Mouse (Mus musculus) heart, postnatal 0 days (tissue): ENCODE results near the gene Mapkapk2. TPM values are rescaled to one million over a fixed set of nuclear protein-coding genes. Genes with fewer than 3 reads are reported as not detected.

Source experiments
- ATAC-seq: fragments of 200-750 bp; cut with Nextera tagmentation; 2 replicates; pipeline ENCODE4 v1.8.0; 2017; ENCODE audit warnings: low read depth, moderate number of reproducible peaks, moderate library complexity; ENCODE audit not compliant: insufficient read depth
- DNase-seq: peaks from one replicate; pipeline ENCODE4 v3.0.0-alpha.2; 2016; ENCODE audit warnings: low spot score
- H3K27ac ChIP-seq: fragments of 300-500 bp; sonication (generic); 2 replicates; pipeline ENCODE4 v1.5.1; 2014; ENCODE audit warnings: low read depth, mild to moderate bottlenecking
- H3K27me3 ChIP-seq: fragments of 300-500 bp; sonication (generic); 2 replicates; pipeline ENCODE4 v1.6.1; 2014; ENCODE audit warnings: low read length, mixed read lengths; ENCODE audit not compliant: control insufficient read depth, insufficient read depth
- H3K36me3 ChIP-seq: fragments of 300-500 bp; sonication (generic); replicated peaks from 2 replicates; pipeline ENCODE4 v1.6.1; 2014; ENCODE audit warnings: low read length, mixed read lengths; ENCODE audit not compliant: control insufficient read depth, insufficient read depth
- H3K4me1 ChIP-seq: fragments of 300-500 bp; sonication (generic); 2 replicates; pipeline ENCODE4 v1.6.1; 2014; ENCODE audit warnings: antibody characterized with exemption; ENCODE audit not compliant: control insufficient read depth, insufficient read depth
- H3K4me2 ChIP-seq: fragments of 300-500 bp; sonication (generic); 2 replicates; pipeline ENCODE4 v1.6.1; 2014; ENCODE audit warnings: low read depth, mild to moderate bottlenecking, low read length, moderate library complexity
- H3K4me3 ChIP-seq: fragments of 300-500 bp; sonication (generic); 2 replicates; pipeline ENCODE4 v1.5.1; 2014; ENCODE audit warnings: low read depth, low read length
- H3K9ac ChIP-seq: fragments of 300-500 bp; sonication (generic); replicated peaks from 2 replicates; pipeline ENCODE4 v1.6.1; 2014; ENCODE audit warnings: low read depth, low read length, mixed read lengths
- H3K9me3 ChIP-seq: fragments of 300-500 bp; sonication (generic); replicated peaks from 2 replicates; pipeline ENCODE4 v1.6.1; 2016; ENCODE audit warnings: low read length; ENCODE audit not compliant: control insufficient read depth
- CTCF ChIP-seq: IDR thresholded peaks from 2 replicates; pipeline ENCODE4 v1.5.1; 2016; ENCODE audit warnings: antibody characterized with exemption, control low read depth, low read depth
- EP300 ChIP-seq: IDR thresholded peaks from 2 replicates; pipeline ENCODE4 v1.6.1; 2016; ENCODE audit warnings: antibody characterized with exemption, low read depth
- WGBS: fragments of 180-500 bp; shearing (Covaris S2); extraction: QIAGEN DNeasy Blood & Tissue Kit; methylation state at CpG from one replicate; pipeline ENCODE4 v1.1.7; 2014; 5-methylcytosine and 5-hydroxymethylcytosine counted together
- polyA plus RNA-seq: library from polyadenylated mRNA; unstranded; fragments of >200 nt; fragmentation: Nextera tagmentation; extraction: Ambion mirVana; gene quantifications from 2 replicates; pipeline ENCODE4 v1.2.1, GENCODE M21; 2015
- total RNA-seq: library from RNA; depleted of rRNA; stranded (reverse); fragments of >200 nt; gene quantifications from 2 replicates; pipeline ENCODE4 v1.2.3, GENCODE M21; 2014; ENCODE audit warnings: low replicate concordance; rRNA removed

Mapkapk2 gene
- total and polyA plus RNA-seq, 2 experiments from 2014 or later = 69.9 to 302 TPM

GRCm38 (mm10) chr1:131006069-131006468 lies 91.6 kb downstream of the Mapkapk2 start:
- no peak overlapping the region for H3K4me3 ChIP-seq
- DNase-seq = no peak
- H3K36me3 ChIP-seq = no peaks in the 10 kb centered on the region
- H3K27me3 ChIP-seq = no peaks in the 10 kb centered on the region
- no peak overlapping the region for H3K9ac ChIP-seq
- TF ChIP-seq EP300 = no peak
- TF ChIP-seq CTCF = no peak
- ATAC-seq = no peak
- H3K9me3 ChIP-seq = no peaks in the 10 kb centered on the region
- no peak overlapping the region for H3K4me2 ChIP-seq
- peaks cover 9% of the 10 kb centered on the region for H3K4me1 ChIP-seq
- no peak overlapping the region for H3K27ac ChIP-seq
- WGBS = 64% methylated on average over 1 of the region's 1 CpGs

Other genes with a start within 250 kb of the Mapkapk2 start
- not detected in 2 replicates for gene Fcmr, start 232.2 kb downstream of the Mapkapk2 start, total RNA-seq
- gene Fcmr, start 232.2 kb downstream of the Mapkapk2 start, polyA plus RNA-seq = 1.7 and 1.9 TPM in 2 replicates
- not detected in 2 replicates for gene Il24, start 210.4 kb downstream of the Mapkapk2 start, total RNA-seq
- not detected in 2 replicates for gene Il24, start 210.4 kb downstream of the Mapkapk2 start, polyA plus RNA-seq
- gene Il20, start 186.4 kb downstream of the Mapkapk2 start, total RNA-seq = not detected in 2 replicates
- not detected in 2 replicates for gene Il20, start 186.4 kb downstream of the Mapkapk2 start, polyA plus RNA-seq
- not detected in 2 replicates for gene Il19, start 157.7 kb downstream of the Mapkapk2 start, total RNA-seq
- not detected in 2 replicates for gene Il19, start 157.7 kb downstream of the Mapkapk2 start, polyA plus RNA-seq
- not detected in 2 replicates for gene Il10, start 78.0 kb downstream of the Mapkapk2 start, total RNA-seq
- not detected in 2 replicates for gene Il10, start 78.0 kb downstream of the Mapkapk2 start, polyA plus RNA-seq
- 1.3 and 1.4 TPM in 2 replicates for gene Dyrk3, start 40.5 kb upstream of the Mapkapk2 start, total RNA-seq
- gene Dyrk3, start 40.5 kb upstream of the Mapkapk2 start, polyA plus RNA-seq = 0.60 and 0.86 TPM in 2 replicates
- 16.6 and 27.0 TPM in 2 replicates for gene Eif2d, start 55.4 kb upstream of the Mapkapk2 start, total RNA-seq
- gene Eif2d, start 55.4 kb upstream of the Mapkapk2 start, polyA plus RNA-seq = 38.3 and 39.6 TPM in 2 replicates
- gene Rassf5, start 147.4 kb upstream of the Mapkapk2 start, total RNA-seq = 3.3 and 23.4 TPM in 2 replicates
- 2.9 and 3.3 TPM in 2 replicates for gene Rassf5, start 147.4 kb upstream of the Mapkapk2 start, polyA plus RNA-seq
- 2.6 and 6.2 TPM in 2 replicates for gene Ikbke, start 181.8 kb upstream of the Mapkapk2 start, total RNA-seq
- 1.3 and 1.5 TPM in 2 replicates for gene Ikbke, start 181.8 kb upstream of the Mapkapk2 start, polyA plus RNA-seq